Mouse (Mus musculus) kidney, adult 11 months (tissue): ENCODE measurements around the gene Cdh12.

Experiments
- DNase-seq: peaks from one replicate; pipeline ENCODE4 v3.0.0; 2022

Gene Cdh12

DNA sequence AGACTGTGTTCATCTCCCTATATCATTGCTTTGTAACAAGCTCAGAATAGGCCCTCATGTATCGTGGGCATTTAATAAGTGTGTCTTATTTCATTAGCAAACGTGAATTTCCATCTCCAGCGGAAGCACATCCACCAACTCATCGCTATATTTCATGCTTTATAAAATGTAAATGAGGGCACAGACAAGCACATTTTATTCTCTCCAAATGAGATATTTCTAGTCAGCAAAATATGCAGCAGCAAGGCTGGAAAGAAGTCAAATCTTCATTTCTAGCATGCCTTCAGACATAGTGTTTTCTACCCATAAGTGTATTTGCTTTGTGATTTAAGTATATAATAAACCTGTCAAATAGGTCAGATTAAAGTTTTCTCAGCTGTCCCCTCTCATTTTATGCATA lies 262.8 kb downstream of the Cdh12 start:
- no peak for DNase-seq

DNA sequence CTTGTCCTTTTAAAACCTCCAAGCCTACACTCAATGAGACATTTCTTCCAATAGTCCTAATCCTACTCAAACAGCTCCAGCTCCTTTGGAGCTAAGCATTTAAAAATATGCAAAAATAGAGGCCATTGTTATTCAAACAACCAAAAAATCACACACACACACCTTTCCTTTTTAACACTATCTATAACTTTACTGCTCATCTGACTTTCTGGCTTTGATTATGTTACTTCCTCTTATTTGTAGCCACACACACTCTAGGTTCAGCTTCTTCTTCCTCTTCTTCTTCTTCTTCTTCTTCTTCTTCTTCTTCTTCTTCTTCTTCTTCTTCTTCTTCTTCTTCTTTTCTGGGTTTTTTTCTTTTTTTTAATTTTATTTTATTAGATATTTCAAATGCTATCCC lies 323.2 kb downstream of the Cdh12 start:
- no peak for DNase-seq

DNA sequence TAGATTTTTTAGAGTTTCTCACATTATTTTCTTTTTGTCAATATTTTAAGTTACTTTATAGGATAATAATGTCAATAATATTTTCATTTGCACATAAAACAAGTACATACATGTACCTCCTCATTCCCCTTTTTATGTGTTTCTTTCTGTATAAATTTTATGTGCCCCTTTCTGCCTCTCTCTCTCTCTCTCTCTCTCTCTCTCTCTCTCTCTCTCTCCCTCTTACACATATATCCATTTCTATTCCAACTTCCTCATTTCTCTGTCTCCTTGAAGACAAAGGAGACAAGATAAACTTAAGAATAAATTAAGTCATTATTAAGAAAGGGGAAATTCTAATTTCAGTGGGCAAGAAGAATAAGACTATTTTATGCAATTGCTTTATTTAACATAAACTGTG lies 324.4 kb downstream of the Cdh12 start:
- no peak for DNase-seq

DNA sequence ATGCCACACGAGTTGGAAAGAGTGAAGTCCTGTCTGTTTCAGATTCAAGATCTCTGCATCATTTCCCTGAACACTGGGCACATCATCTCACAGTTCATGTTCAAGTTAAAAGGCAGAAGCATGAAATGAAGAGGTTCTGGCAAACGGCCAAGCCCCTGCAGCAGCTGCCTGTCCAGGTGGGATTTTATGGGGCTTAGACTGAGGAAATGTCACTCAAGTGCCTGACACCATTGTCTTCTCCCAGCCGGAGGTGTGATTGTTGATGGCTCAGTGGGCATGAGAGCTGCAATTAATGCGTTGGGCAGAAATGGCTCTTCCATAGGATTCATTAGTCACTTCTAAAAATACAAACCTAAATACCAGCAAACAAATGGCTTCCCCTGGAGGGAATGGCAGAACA lies 347.9 kb downstream of the Cdh12 start:
- DNase-seq = no peak

DNA sequence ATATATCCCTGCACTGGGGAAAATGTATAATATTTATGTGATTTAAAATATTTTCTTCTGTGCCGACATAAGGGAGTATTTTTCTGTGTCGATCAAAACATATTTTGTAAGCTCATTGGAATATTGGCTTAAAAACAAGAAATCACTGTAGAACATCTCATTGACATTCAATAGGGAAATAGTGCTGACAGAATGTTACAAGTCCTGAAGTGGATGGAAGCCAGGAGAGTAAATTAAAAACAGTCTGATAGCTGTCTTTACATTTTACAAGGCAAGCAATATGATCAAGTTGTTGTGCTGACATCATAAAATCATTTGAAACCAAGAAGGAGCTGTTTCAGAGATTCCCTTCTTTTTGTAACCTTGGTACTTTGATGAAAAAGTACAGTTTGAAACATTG lies 349.5 kb downstream of the Cdh12 start:
- no peak for DNase-seq

DNA sequence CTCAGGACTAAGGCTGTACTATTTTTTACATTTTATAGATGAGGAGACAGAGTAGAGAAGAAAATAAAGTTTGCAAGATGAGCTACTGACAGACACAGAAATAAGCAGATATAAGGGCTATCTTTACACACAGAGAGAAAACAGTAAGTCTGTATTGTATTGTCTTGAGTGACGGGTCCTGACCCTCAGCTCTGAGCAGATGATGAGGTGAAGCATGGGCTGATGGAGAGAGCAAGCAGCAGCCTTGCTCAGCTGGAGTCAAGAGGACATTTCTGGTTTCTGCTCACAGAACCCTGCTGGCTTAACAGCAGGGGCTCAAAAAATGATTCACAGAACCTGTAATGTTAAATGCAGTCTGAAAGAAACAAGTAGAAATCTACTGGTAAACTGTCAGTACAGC lies 386.8 kb downstream of the Cdh12 start:
- no peak for DNase-seq

DNA sequence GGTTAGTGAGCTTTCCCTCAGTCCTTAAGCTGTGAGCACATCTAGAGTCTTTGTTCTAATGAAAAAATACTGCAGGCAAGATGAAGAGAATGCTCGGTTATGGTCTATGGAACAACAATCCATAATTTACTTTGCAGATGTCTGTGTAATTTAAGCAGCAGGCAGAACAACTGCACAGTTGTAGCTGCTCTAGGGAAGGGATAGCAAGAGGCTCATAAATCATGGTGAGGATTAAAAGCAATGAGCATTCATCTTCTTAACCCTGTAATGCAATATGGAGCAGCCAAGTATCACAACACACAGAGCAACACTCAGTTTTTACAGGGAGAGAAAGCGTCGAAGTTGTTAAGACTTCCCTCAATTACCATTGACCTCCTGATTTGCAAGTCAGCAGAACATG lies 387.9 kb downstream of the Cdh12 start:
- no peak for DNase-seq

DNA sequence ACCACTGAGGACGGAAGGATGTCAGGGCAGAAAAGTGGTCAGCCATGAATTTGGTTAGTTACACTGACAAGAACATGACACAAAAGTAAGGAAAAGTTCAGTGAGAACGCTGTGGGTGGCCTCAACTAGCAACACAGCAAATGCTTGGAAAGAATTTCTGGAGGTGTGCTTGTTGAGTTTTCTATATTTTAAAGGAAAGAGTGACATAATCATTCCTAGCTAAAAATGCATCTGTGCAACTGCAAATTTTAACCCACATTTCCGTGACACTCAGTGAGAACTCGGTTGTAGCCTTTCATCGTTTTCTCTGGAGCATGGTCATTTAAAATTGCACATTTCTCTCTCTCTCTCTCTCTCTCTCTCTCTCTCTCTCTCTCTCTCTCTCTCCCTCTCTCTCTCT lies 392.4 kb downstream of the Cdh12 start:
- no peak for DNase-seq

DNA sequence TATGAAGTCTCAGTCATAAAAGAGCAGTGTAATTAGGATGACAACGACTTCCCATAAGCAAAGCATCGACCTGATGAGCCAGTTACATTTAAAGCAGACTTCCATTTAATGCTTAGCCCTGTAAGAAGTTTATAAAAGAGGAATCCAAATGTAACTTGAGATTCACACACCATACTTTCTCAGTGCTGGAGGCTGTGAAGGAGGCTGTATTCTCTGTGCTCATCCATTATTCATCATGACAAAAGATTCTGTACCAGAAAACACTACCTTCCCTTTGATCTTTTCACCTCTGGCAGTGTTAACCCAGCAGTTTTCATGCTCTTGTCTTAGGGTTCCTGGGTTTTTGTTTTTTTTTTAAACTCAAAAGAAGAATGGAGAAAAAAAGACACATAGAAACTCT lies 414.0 kb downstream of the Cdh12 start:
- no peak for DNase-seq

DNA sequence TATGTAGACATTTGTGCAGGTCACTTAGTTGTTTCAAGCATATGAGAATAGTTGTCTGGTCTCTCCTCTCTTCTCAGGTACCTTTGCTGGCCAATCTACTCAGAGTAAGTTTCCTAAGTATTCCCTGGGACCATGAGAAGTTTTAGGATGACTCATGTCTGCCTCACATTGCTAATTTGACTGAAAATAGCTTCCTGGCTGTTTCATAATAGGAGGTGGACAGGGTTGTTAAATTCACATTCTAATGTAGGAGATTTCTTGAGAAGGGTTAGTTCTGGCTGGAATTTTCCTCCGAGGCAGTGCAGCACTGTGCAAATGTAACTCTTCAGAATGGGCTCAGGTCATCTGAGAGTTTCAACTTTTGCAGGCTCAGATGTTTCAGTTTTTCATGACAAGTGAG lies 423.5 kb downstream of the Cdh12 start:
- DNase-seq = no peak

DNA sequence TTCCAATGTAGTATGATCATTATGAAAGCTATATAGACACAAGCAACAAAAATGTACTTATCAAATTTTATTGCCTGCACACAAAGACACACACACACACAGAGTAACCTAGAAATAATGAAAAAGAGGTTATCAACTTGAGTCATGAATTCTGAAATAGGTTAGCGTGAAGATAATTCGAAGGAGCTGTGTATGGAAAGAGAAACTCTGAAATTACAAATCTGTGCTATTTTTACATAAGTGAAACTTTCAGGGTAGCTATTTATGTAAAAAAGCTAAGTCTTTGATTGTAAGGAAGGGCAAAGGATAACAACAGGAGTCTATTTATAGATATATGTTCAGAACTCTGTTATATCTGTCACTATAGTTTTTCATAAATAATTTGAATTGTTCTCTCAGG lies 427.9 kb downstream of the Cdh12 start:
- DNase-seq = no peak

DNA sequence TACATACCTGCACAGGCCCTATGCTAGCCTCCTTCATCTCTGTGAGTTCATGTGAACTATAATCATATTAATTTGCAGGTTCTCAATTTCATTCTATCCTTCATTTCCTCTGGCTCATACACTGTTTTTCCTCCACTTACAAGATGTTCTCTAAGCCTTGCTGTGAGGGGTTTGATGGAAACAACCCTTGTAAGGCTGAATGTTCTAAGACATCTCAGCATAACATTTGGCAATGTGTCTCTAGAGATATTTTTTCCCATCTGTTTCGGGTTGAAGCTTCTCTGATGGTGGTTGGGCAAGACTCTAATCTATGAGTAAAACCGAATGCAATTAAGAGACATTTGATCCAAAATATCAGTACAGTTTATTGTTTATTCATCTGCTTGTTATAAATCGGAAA lies 444.4 kb downstream of the Cdh12 start:
- no peak for DNase-seq

DNA sequence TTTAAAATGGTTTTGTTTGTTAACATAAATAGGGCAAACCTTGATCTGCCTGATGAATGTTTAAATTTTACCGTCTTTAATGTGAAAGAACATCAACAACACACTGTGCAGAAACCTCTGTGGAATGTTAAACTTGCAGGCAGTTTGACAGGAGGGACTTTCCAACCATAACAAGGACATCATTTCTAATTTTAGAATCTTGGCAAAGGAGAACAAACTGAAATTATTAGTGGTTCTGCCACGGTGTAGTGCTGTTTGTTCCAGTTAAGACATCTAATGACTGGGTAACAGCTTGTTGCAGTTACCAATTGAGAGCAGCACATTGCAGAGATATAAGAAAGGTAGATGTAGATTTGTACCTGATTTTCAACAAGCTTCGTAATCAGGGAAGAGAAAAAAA lies 453.5 kb downstream of the Cdh12 start:
- no peak for DNase-seq

DNA sequence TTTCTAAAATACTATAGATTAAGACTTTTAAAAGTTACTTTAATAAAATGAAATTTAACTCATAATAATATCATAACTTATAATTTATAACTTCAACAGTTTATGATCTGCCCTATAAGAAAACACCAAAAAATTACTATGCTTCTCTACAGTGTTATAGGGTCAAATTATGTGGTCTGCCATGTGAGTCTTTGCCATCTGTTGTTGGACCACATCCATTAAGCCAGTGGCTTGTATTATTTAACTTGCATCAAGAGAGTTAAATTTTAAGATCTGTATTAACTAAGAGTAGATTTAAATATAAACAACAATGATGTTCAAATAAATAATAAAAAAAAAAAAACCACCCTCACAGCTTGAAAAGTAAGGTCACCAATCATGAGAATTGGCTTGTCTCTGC lies 479.2 kb downstream of the Cdh12 start:
- no peak for DNase-seq

DNA sequence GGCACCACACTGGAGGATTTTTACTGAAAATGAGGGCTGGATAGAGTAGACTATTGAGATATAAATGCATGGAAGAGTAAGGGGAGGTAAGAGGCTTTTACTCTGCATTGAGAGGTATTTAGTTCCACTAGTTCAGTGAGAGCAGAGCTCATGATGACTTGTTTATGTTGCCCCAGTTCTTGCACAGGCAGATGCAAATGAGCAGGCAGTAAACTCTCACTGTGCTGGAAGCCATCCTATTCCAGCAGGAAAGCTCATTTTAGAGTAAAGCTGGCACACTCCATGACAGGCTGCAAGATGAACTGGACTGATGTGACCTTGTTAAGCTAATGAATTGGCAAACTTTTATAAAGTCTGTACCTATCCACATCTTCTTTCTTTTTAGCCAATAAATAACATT lies 494.9 kb downstream of the Cdh12 start:
- DNase-seq = no peak

DNA sequence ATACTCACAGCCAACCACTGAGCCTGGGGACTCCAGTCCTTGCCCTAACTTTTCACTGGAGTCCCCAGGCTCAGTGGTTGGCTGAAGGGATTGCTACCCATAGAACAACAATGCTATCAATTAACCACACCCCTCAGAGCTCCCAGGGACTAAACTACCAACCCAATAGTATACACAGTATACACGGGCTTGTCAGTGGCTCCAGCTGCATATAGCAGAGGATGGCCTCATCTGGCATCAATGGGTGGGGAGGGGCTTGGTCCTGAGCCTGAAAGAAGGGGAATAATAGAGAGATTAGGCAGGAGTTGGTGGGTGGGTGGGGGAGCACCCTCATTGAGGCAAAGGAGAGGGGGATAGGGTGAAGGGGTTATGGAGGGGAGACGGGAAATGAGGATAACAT lies 518.4 kb downstream of the Cdh12 start:
- no peak for DNase-seq

DNA sequence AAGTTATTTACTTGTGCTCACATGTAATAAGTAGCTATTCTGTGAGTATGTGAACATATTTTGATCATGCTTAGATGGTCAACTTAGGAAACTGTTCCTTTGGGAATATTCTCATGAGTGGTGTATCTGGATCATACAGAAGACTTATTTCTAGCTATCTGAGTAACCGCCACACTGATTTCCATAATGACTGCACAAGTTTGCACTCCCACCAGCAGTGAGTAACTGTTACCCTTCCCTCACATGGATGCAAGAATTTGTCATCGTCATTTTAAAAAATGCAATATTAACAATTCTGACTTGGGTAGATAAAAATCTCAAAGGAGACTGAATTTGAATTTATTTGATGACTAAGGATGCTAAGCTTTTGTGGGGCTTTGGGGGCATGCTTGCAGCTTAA lies 522.0 kb downstream of the Cdh12 start:
- no peak for DNase-seq

DNA sequence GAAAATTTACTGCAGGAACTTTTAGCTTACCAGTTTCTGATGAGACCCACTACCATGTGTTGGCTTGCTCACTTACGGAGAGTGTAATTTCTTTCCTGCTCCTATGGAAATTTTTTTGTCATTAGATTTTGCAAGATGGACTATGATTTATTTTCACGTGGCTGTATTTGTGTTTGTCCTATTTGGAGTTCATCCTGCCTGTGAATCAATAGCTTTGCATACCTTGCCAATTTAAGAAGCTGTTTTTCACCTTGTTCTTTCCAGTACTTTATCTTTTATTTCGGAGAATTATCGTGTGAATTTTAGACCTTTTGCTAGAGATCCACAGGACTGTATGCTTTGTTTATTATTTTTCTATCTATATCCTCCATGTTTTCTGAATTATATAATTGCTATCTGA lies 551.5 kb downstream of the Cdh12 start:
- DNase-seq = no peak

DNA sequence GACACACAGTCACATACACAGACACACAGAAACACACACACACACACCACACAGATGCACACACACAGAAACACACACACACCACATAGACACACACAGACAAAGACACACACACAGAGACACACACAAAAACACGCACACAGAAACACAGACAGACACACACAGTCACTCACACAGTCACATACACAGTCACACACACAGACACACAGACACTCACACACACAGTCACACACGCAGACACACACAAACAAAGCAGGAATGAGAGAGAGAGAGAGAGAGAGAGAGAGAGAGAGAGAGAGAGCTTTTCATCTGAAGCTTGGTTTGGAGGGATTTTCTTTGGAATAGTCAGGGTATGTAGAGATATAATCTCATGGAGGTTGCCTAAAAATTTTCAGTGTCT lies 558.9 kb downstream of the Cdh12 start:
- no peak for DNase-seq

DNA sequence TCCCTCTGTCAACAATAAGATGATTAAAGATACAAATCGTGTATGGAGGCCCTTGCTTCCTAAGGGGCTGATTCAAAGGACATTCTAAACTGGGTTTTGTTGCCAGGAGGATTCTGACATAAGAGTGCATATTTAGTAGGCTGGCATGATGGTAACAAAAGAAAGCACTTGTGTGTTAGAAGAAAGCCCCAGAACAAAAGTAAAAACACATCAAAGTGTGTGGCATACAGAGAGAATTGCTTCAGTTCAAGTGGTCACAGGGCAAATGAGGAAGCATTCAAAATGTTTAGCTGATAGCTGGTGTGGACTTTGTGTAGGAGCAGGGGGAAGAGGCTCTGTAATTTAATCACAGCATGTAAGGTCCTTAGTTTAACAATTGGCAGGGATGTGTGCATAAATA lies 559.4 kb downstream of the Cdh12 start:
- DNase-seq = no peak

DNA sequence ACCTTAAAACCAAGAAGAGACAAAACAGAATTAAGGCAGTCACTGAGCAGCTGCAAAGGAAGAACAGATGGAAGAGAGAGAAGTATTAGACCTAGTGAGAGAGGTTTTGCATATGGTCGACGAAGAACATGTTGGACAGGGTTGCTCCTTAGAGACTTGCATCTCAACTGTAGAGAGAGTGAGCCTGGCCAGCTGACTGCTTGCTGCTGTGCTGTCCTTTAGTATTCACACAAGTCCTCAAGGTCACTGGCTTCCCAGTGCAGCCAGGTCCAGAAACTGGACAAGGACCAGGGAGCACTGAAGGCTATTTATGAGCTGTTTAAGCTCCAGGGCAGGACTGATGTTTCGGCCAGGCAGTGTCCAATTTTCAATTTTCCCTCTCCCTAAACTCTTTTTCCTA lies 559.9 kb downstream of the Cdh12 start:
- no peak for DNase-seq

DNA sequence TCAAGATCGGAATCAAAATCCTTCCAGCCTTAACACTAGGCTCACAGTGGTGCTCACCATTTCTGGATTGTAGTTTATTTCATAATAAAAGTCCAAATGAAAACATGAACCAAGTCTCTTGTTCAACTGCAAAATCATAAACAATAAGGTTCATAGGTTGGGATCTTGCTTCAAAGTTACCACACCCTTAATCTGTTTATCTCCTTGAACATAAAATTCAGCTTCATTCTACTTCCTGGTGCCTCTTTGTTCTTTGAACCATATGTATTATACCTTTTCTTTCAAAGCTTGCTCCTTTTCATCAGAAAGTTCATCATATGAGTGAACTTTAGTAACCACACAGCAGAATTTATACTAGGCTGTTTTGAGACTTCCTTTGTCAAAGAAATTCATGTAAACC lies 614.6 kb downstream of the Cdh12 start:
- no peak for DNase-seq

DNA sequence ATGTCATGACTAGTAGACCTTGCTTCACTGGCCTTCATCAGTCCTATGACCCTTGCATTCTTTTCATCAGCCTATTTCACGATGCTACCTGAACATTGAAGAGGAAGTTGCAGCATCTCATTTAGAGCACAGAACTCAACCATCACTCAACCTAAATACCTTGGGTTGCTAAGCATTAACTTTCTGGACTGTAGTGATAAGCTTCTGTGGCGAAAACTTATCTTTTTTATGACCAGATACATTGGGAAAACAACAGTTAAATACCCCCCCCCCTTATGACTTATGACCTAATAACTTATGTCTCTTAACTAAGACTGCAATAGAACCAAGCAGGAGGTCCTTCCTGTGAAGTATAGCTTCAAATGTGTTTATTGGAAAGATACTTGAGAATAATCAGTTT lies 620.2 kb downstream of the Cdh12 start:
- no peak for DNase-seq

DNA sequence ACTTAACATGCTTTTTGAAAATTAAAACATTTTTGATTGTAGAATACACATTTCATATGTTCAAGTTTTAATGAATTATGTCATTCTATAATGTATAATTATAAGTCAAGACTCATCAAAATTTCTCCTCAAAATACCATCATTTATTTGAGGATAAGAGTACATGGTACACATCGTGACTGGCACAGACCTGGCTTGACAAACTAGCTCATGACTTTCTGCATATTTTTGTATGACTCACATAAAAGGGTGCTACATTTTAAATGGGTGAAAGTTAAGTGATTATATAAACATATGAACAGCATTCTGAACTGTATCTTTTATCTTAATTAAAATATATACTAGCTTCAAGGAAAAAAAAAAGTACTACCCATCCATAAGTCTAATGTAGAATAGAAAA lies 643.8 kb downstream of the Cdh12 start:
- DNase-seq = no peak

DNA sequence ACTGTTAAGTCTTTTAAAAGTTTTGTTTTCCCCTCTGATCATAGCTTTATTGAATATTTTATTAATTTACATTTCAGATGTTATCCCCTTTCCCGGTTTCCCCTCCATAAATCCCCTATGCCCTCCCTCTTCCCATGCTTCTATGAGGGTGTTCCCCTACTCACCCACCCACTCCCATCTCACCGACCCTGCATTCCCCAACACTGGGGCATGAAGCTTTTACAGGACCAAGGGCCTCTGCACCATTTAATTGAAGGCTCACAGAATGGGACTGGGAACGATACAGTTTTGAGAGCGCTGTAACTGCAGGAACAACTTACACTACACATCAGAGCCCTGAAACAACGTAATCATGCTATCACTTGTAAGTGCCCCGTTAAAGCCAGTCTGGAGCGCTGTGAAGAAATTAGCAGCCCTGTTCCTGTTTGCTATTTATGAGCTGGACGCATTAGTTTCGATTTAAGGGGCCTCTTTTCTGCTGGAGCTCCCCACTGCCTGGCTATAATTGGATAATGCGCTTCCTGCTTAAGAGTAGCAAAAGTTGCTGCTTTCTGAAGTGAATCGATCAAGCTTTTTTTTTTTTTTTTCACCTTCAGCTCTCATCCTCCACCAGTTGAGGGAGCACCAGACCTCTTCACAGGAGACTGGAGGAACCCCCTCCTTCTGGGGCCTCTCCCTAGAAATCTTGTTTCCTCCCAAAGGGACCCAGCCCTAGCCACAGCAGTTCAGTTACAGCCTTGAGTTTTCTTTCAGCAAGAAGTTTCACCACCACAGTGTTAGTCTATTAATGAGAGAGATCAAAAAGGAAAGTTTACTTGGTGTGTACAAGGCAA lies 660.2 kb downstream of the Cdh12 start:
- no peak for DNase-seq
